Mouse (Mus musculus) C2C12 (cell line): ENCODE measurements around the gene Lrrc72.

Source experiments
- CTCF ChIP-seq: IDR thresholded peaks from one replicate; pipeline ENCODE4 v1.5.1; 2011; ENCODE audit not compliant: control insufficient read depth, insufficient read depth, insufficient read length
- MAX ChIP-seq: IDR thresholded peaks from one replicate; pipeline ENCODE4 v1.6.1; 2011; ENCODE audit warnings: mild to moderate bottlenecking, control low read depth
- MYOD1 ChIP-seq: IDR thresholded peaks from one replicate; pipeline ENCODE4 v1.6.1; 2011; ENCODE audit warnings: low read depth; ENCODE audit not compliant: control insufficient read depth, insufficient read length
- USF1 ChIP-seq: IDR thresholded peaks from one replicate; pipeline ENCODE4 v1.6.1; 2011; ENCODE audit warnings: low read depth, mild to moderate bottlenecking, control low read depth, moderate library complexity

DNA sequence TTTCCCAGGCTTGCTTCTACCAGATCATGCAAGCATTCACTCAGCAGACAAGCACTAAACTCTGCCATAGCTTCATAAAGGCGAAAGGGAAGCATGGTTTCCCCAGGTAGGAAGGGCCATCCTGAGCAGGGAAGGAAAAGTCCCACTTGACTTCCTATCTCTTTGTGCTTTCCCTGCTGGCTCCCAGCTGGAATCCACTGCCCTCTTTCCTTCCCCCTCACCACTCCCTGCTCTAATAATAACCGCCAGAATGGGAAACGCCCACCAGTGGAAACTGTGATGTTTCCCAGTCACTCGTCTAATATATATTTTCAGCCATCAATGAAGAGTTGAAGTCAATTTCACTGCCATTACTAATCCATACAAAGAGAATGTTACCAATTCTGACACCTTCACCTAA is 28.8 kb downstream of the Lrrc72 start:
- TF ChIP-seq CTCF (no peak), MAX (no peak), MYOD1 (no peak), USF1 (no peak)
